Mouse (Mus musculus) gastrocnemius, postnatal 10 days (tissue): ENCODE results near the gene Serping1. TPM values are rescaled to one million over a fixed set of nuclear protein-coding genes. Genes with fewer than 3 reads are reported as not detected.
A peak's percentile ranks its signal among the peaks of the same experiment; 100 is the strongest.
"Not testable (repeated sequence)": the region's sequence is repeated elsewhere in the genome, so short reads cannot be mapped to it uniquely, and the experiment has no call there.

Source experiments
- DNase-seq: peaks from one replicate; pipeline ENCODE4 v3.0.0; 2021; ENCODE audit warnings: mixed read lengths
- total RNA-seq, 2 experiments: library from RNA; stranded (reverse); gene quantifications; 2 replicates each; pipeline ENCODE4 v1.2.3; 2021

Gene Serping1
- total RNA-seq, 2 experiments from 2014 or later: 74.7 to 84.1 TPM

- DNase-seq: no peak
Measured at GRCm38 (mm10) chr2:84738271-84738911, 36.9 kb downstream of the Serping1 start.

GRCm38 (mm10) chr2:84737451-84737925 lies 37.8 kb downstream of the Serping1 start:
- no peak for DNase-seq

- DNase-seq: no peak
Measured at GRCm38 (mm10) chr2:84736312-84737161, 38.7 kb downstream of the Serping1 start.

GRCm38 (mm10) chr2:84735346-84735920 lies 39.8 kb downstream of the Serping1 start:
- DNase-seq: no peak

- no peak for DNase-seq
Measured at GRCm38 (mm10) chr2:84734919-84735318, 40.3 kb downstream of the Serping1 start.

- no peak for DNase-seq
Measured at GRCm38 (mm10) chr2:84734351-84734864, 40.8 kb downstream of the Serping1 start.

GRCm38 (mm10) chr2:84733579-84734300 lies 41.5 kb downstream of the Serping1 start, which contains the start of gene Ypel4:
TSS of gene Ypel4 (plus strand) at chr2:84734058.
- no peak for DNase-seq

GRCm38 (mm10) chr2:84732394-84732793 lies 42.9 kb downstream of the Serping1 start:
- DNase-seq: no peak

- DNase-seq: no peak
Measured at GRCm38 (mm10) chr2:84731206-84731605, 44.0 kb downstream of the Serping1 start.

GRCm38 (mm10) chr2:84728191-84728590 lies 47.1 kb downstream of the Serping1 start:
- not testable (repeated sequence) for DNase-seq

- peak; percentile 91 for DNase-seq
Measured at GRCm38 (mm10) chr2:84727172-84727858, 47.9 kb downstream of the Serping1 start, which contains the start of gene Clp1. TSS of gene Clp1 (minus strand) at chr2:84727350.

GRCm38 (mm10) chr2:84726716-84727115 lies 48.5 kb downstream of the Serping1 start:
- no peak for DNase-seq

GRCm38 (mm10) chr2:84725770-84726169 lies 49.5 kb downstream of the Serping1 start:
- no peak for DNase-seq

GRCm38 (mm10) chr2:84723856-84724255 lies 51.4 kb downstream of the Serping1 start:
- DNase-seq: no peak

- DNase-seq: no peak
Measured at GRCm38 (mm10) chr2:84721182-84721581, 54.1 kb downstream of the Serping1 start.

- DNase-seq: no peak
Measured at GRCm38 (mm10) chr2:84720718-84721117, 54.5 kb downstream of the Serping1 start.

GRCm38 (mm10) chr2:84717357-84717756 lies 57.9 kb downstream of the Serping1 start:
- no peak for DNase-seq

- no peak for DNase-seq
Measured at GRCm38 (mm10) chr2:84716423-84717355, 58.6 kb downstream of the Serping1 start.

- DNase-seq: peak; percentile 45
Measured at GRCm38 (mm10) chr2:84715562-84716361, 59.5 kb downstream of the Serping1 start.
